Mouse (Mus musculus) stomach, embryonic 16.5 days (tissue): ENCODE data around the gene Chst15. TPM values are rescaled to one million over a fixed set of nuclear protein-coding genes. Genes with fewer than 3 reads are reported as not detected.

Source experiments
- ATAC-seq: fragments of 200-750 bp; cut with Nextera tagmentation; 2 replicates; pipeline ENCODE4 v1.8.0; 2017; ENCODE audit warnings: moderate number of reproducible peaks, moderate TSS enrichment; ENCODE audit not compliant: insufficient read depth, low FRiP score
- H3K27ac ChIP-seq: fragments of 300-500 bp; sonication (generic); 2 replicates; pipeline ENCODE4 v1.5.1; 2014; ENCODE audit warnings: low read length
- H3K27me3 ChIP-seq: fragments of 300-500 bp; sonication (generic); 2 replicates; pipeline ENCODE4 v1.6.1; 2014; ENCODE audit warnings: low read length, control low read depth, mixed read lengths; ENCODE audit not compliant: control insufficient read depth, insufficient read depth
- H3K36me3 ChIP-seq: fragments of 300-500 bp; sonication (generic); 2 replicates; pipeline ENCODE4 v1.6.1; 2014; ENCODE audit warnings: low read length; ENCODE audit not compliant: control insufficient read depth, insufficient read depth
- H3K4me1 ChIP-seq: fragments of 300-500 bp; sonication (generic); 2 replicates; pipeline ENCODE4 v1.6.1; 2014; ENCODE audit warnings: low read length, control low read depth, mixed read lengths; ENCODE audit not compliant: control insufficient read depth, insufficient read depth
- H3K4me2 ChIP-seq: fragments of 300-500 bp; sonication (generic); 2 replicates; pipeline ENCODE4 v1.6.1; 2014; ENCODE audit warnings: low read depth, low read length, mixed read lengths
- H3K4me3 ChIP-seq: fragments of 300-500 bp; sonication (generic); replicated peaks from 2 replicates; pipeline ENCODE4 v1.5.1; 2014; ENCODE audit warnings: mild to moderate bottlenecking, low read length
- H3K9ac ChIP-seq: fragments of 300-500 bp; sonication (generic); 2 replicates; pipeline ENCODE4 v1.6.1; 2014; ENCODE audit warnings: low read length
- H3K9me3 ChIP-seq: fragments of 300-500 bp; sonication (generic); replicated peaks from 2 replicates; pipeline ENCODE4 v1.6.1; 2016; ENCODE audit warnings: low read length, control low read depth; ENCODE audit not compliant: control insufficient read depth
- WGBS: fragments of 180-500 bp; shearing (Covaris S2); extraction: QIAGEN DNeasy Blood & Tissue Kit; methylation state at CpG from one replicate; pipeline ENCODE4 v1.1.7; 2014; 5-methylcytosine and 5-hydroxymethylcytosine counted together
- polyA plus RNA-seq: library from polyadenylated mRNA; unstranded; fragments of >200 nt; fragmentation: Nextera tagmentation; extraction: Ambion mirVana; gene quantifications from 2 replicates; pipeline ENCODE4 v1.2.1, GENCODE M21; 2015

Chst15 gene
- 24.6 and 25.5 TPM in 2 replicates for polyA plus RNA-seq

DNA sequence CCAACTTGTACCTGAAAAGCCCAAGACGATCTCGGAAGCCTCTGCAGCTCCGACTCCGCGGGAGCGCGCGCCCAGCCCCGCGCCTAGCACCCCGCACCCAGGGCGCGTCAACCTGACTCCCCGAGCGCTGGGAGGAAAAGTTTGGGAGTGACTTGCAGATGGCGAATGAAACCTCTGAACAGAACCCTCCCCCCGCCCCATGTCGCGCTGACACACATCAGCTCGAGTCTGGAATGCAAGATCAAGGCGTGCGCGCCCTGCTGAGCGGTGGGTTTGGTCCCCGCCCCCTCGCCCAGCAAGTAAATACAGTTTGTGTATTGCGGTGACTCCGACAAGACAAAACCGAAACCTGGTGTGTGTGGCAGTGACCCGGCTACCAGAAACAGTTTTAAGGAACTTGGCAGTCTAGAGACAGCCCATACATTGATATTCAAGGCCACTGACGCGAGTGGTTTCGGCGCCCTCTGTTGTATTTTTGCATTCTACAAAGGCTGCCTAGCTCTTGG, at the start of gene Chst15:
Gene Chst15, minus strand, starts transcription at position 193 of the 506 bp plus-strand sequence.
- H3K27me3 ChIP-seq, result no peaks in the 10 kb centered on the region
- peak within 1 kb of the TSS; percentile 92 for H3K9ac ChIP-seq
- H3K27ac ChIP-seq, result peak within 1 kb of the TSS; percentile 96
- no peaks in the 10 kb centered on the region for H3K9me3 ChIP-seq
- H3K4me1 ChIP-seq, result peaks cover 30% of the 10 kb centered on the region
- peak within 1 kb of the TSS; percentile 87 for H3K4me2 ChIP-seq
- peak within 1 kb of the TSS; percentile 82 for H3K4me3 ChIP-seq
- WGBS, result under 1% methylated on average over 34 of the region's 34 CpGs
- ATAC-seq, result peak; percentile 15; the same call in 1 of the 2 replicates
- H3K36me3 ChIP-seq, result no peaks in the 10 kb centered on the region

DNA sequence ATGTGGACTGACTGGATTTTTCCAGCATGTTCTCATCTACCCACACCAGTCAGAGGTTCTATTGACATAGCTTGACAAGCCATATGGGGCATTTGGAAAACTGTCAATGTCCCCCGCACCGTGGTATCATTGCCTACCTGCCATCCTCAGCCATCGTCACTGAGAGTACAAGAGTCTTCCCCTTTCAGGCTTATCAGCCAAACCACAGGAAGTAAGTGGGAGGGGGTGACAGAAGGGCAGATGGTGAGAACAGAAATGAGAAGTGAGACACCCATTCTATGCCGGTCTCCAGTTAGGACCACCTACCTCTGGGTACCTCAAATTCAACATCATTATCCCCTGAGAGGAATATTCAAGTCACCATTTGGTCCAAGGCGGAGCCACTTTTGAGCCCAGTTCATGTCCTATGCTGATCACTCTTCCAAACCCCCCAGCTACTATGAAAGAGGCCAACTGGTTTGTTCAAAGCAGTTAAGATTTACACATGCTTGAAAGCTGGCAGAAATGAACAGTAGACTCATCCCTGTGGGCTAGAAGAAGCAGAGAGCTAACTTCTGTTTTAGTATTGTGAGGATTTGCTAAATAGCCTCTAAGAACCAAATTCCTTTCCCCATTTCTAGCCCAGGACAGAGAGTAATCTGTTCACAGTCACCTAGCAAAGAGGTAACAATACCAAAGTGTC, 48.8 kb upstream of the Chst15 start:
- 73% methylated on average over 5 of the region's 5 CpGs for whole genome bisulfite sequencing
- no peak for ATAC-seq

DNA sequence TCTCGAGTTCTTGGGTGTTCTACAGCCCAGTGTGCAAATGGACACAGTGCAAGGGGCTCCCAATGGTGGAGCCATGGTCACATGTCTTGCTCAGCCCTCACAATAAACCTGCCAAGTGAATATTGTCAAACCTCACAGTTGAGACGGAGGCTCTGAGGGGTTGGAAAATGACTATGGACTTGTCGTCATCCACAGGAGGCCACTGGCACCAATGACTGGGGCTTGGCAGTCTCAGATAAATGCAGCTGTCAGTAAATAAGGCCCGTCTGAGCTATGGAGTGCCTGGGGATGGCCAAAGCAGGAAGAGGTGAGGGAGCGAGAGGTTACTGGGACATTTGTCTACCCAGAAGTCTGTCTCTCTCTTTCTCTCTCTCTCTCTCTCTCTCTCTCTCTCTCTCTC, 48.1 kb upstream of the Chst15 start:
- no peaks in the 10 kb centered on the region for H3K4me1 ChIP-seq
- ATAC-seq, result no peak
- no peak overlapping the region for H3K9ac ChIP-seq
- no peaks in the 10 kb centered on the region for H3K9me3 ChIP-seq
- no peak overlapping the region for H3K27ac ChIP-seq
- no peaks in the 10 kb centered on the region for H3K27me3 ChIP-seq
- H3K4me2 ChIP-seq, result no peak overlapping the region
- no peaks in the 10 kb centered on the region for H3K36me3 ChIP-seq
- H3K4me3 ChIP-seq, result no peak overlapping the region
- WGBS, result 77% methylated on average over 5 of the region's 5 CpGs

More for the DNA sequence above, 48.8 kb upstream of the Chst15 start:
- H3K9me3 ChIP-seq, result no peaks in the 10 kb centered on the region
- no peak overlapping the region for H3K4me3 ChIP-seq
- no peak overlapping the region for H3K27ac ChIP-seq
- no peak overlapping the region for H3K9ac ChIP-seq
- no peaks in the 10 kb centered on the region for H3K27me3 ChIP-seq
- no peaks in the 10 kb centered on the region for H3K4me1 ChIP-seq
- no peaks in the 10 kb centered on the region for H3K36me3 ChIP-seq
- no peak overlapping the region for H3K4me2 ChIP-seq

DNA sequence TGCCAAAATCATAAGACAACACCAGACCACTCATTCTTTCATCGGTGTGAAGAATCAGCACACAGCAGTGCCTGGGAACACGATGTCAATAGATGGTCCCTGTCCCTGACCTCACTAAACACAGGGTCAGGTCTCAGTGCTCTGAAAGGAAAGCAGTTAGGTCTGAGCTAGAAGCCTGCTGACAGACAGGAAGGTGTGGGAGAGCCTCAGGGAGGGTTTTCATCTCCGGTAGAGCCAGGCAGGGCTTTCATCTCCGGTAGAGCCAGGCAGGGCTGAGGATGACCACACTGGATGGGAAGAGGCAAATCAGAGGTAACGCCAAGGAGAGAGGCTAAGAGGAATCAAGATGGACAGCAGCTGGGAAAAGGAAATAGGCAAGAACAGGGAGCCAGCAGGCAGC, 47.5 kb upstream of the Chst15 start:
- Histone ChIP-seq H3K9me3 (no peaks in the 10 kb centered on the region), H3K27ac (no peak overlapping the region), H3K4me3 (no peak overlapping the region), H3K9ac (no peak overlapping the region), H3K27me3 (no peaks in the 10 kb centered on the region), H3K36me3 (no peaks in the 10 kb centered on the region), H3K4me2 (no peak overlapping the region), H3K4me1 (no peaks in the 10 kb centered on the region)
- no peak for ATAC-seq
- 65% methylated on average over 5 of the region's 5 CpGs for WGBS

DNA sequence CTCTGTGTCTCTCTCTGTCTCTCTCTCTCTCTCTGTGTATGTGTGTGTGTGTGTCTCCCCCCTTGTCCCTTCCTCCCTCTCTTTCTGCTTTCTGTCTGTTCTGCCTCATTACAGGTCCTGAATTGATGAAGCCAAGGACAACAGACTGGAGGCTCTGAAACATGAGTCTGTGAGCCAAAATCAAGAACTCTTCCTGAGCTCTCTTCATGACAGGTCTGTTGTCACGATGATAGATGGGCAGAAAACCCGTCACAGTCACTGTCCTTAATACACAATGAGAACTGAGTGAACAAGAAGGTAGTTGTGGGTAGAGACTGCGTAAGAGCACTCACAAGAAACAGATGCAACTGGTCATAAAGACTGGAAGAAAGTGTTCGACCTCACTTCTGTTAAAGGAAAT, 43.3 kb upstream of the Chst15 start:
- H3K27ac ChIP-seq, result no peak overlapping the region
- H3K4me2 ChIP-seq, result no peak overlapping the region
- WGBS, result 75% methylated on average over 4 of the region's 4 CpGs
- no peak overlapping the region for H3K4me3 ChIP-seq
- no peaks in the 10 kb centered on the region for H3K9me3 ChIP-seq
- no peak overlapping the region for H3K9ac ChIP-seq
- H3K36me3 ChIP-seq, result no peaks in the 10 kb centered on the region
- no peak for ATAC-seq
- no peaks in the 10 kb centered on the region for H3K27me3 ChIP-seq
- H3K4me1 ChIP-seq, result peaks cover 8% of the 10 kb centered on the region

DNA sequence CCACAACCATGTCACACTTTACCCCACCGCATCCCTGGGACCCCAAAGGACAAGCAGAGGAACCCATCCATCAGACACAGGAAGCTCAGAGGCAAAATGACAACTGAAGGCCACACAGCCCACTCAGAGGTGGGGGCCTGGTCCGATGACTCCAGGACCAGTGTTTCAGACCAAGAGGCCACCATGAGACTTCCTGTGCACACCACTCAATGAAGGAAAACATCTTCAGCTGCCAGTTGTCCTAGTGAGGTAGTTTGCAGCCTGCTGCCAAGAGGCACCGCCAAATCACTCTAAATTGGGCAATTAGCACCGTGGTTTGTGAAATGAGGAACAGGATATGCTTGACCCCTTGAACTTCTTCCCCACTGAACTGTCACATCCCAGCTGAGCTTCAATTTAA, 41.7 kb upstream of the Chst15 start:
- no peak overlapping the region for H3K9ac ChIP-seq
- no peaks in the 10 kb centered on the region for H3K36me3 ChIP-seq
- ATAC-seq, result no peak
- peaks cover 8% of the 10 kb centered on the region for H3K4me1 ChIP-seq
- H3K4me3 ChIP-seq, result no peak overlapping the region
- no peaks in the 10 kb centered on the region for H3K9me3 ChIP-seq
- WGBS, result 63% methylated on average over 4 of the region's 4 CpGs
- no peaks in the 10 kb centered on the region for H3K27me3 ChIP-seq
- H3K4me2 ChIP-seq, result no peak overlapping the region
- H3K27ac ChIP-seq, result 0 out of 2 replicates have a peak overlapping the region, but pooled peaks have one; percentile 4

DNA sequence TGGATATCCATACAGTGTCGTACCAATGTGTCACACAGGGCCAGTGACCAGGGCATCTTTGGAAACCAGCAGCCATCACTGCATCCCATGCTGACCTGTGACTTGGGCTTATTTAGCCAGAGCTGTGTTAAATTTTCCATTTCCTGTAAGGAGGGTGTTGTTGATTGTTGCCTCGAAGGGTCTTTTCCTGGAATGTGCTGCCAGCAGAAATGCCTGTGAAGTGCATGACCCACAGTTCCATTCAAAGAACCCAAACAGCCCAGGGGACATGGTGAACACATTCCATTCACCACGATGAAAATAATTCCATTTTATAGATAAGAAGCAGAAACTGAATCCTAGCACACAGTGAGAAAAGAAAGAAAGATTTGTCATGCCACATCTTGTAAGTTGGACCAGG, 41.2 kb upstream of the Chst15 start:
- no peak for ATAC-seq

DNA sequence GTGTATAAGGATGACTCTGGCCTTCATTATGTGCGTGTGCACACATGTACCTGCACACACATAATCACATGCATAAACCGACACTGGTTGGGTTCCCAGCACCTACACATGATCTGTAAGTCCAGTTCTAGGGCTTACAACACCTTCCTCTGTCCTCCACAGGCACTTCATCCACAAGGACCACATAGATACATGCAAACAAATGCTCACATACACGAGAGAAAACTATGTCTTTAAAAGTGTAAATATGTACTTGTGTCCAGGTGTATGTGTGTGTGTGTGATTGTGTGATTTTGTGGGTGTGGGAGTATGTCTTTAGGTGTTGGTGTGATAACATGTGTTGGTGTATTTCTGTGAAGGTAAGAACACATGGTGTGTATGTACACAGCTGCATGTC, 40.8 kb upstream of the Chst15 start:
- ATAC-seq, result no peak
- Histone ChIP-seq H3K4me3 (no peak overlapping the region), H3K4me1 (peaks cover 8% of the 10 kb centered on the region), H3K27me3 (no peaks in the 10 kb centered on the region), H3K27ac (no peak overlapping the region), H3K9ac (no peak overlapping the region), H3K4me2 (no peak overlapping the region), H3K9me3 (no peaks in the 10 kb centered on the region), H3K36me3 (no peaks in the 10 kb centered on the region)
- WGBS, result 78% methylated on average over 3 of the region's 3 CpGs

More for the DNA sequence above, 41.2 kb upstream of the Chst15 start:
- Histone ChIP-seq H3K27me3 (no peaks in the 10 kb centered on the region), H3K4me2 (no peak overlapping the region), H3K36me3 (no peaks in the 10 kb centered on the region), H3K27ac (0 out of 2 replicates have a peak overlapping the region, but pooled peaks have one; percentile 4), H3K4me1 (peaks cover 8% of the 10 kb centered on the region), H3K4me3 (no peak overlapping the region), H3K9ac (no peak overlapping the region), H3K9me3 (no peaks in the 10 kb centered on the region)
- 40% methylated on average over 3 of the region's 3 CpGs for WGBS

DNA sequence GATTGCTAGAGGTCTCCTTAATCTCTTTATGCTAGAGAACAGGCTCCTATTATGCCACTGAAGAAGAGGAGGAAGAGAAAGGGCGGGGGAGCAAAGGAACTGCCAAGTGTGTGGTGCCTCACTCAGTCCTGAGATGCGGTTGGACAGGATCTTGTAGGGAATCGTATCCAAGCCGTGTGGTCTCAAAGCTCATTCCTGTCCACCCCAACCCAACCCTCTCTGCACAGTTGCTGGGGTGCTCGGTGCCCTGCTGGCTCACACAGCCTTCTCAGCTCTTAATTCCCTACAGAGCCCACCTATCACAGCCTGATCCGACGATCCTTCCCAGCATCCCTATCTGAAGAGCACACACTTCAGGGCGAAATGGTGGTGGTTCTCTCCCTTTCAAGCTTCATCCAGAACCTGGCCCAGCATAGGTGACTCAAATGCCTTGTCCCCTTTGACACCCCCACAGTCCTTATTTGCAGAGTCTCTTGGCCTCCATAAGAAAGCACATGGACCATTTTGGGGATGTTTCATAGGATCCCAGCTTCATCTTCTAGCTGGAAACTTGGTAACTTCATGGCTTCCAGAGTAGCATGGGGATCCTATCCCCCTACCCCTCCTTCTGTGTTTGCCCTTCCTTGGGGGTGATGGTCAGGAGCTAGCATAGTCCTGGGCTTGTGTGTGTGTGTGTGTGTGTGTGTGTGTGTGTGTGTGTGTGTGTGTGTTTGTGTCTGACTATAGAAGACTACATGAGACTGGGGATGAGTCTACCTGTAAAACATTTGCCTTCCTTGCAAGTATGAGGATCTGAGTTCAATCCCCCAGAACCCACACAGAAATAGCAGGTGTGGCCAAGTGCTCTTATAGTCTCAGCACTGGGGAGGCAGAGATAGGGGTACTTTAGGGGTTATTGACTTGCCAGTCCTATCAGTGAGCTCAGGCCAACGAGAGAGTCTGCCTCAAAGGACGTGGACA, 40.1 kb upstream of the Chst15 start:
- Histone ChIP-seq H3K9ac (no peak overlapping the region), H3K9me3 (no peaks in the 10 kb centered on the region), H3K4me3 (no peak overlapping the region), H3K4me1 (peaks cover 8% of the 10 kb centered on the region), H3K36me3 (no peaks in the 10 kb centered on the region), H3K27me3 (no peaks in the 10 kb centered on the region), H3K27ac (no peak overlapping the region; the same call in 1 of the 2 replicates), H3K4me2 (no peak overlapping the region)
- no peak for ATAC-seq
- WGBS, result 68% methylated on average over 10 of the region's 10 CpGs
